Mouse (Mus musculus) liver, embryonic 16.5 days (tissue): ENCODE results near the gene Atp5b. TPM values are rescaled to one million over a fixed set of nuclear protein-coding genes. Genes with fewer than 3 reads are reported as not detected.

ENCODE experiments used
- ATAC-seq: fragments of 200-750 bp; cut with Nextera tagmentation; 2 replicates; pipeline ENCODE4 v1.8.0; 2017; ENCODE audit warnings: low read depth, mild to moderate bottlenecking, moderate number of reproducible peaks, moderate library complexity
- H3K27ac ChIP-seq: fragments of 300-500 bp; sonication (generic); 2 replicates; pipeline ENCODE4 v1.5.1; 2014; ENCODE audit warnings: mild to moderate bottlenecking, low read length
- H3K27me3 ChIP-seq: fragments of 300-500 bp; sonication (generic); 2 replicates; pipeline ENCODE4 v1.6.1; 2014; ENCODE audit warnings: low read depth, low read length, mixed read lengths; ENCODE audit not compliant: control insufficient read depth, insufficient read depth
- H3K36me3 ChIP-seq: fragments of 300-500 bp; sonication (generic); 2 replicates; pipeline ENCODE4 v1.6.1; 2014; ENCODE audit warnings: mild to moderate bottlenecking; ENCODE audit not compliant: control insufficient read depth, insufficient read depth
- H3K4me1 ChIP-seq: fragments of 300-500 bp; sonication (generic); 2 replicates; pipeline ENCODE4 v1.6.1; 2014; ENCODE audit warnings: low read depth, low read length, mixed read lengths; ENCODE audit not compliant: control insufficient read depth
- H3K4me2 ChIP-seq: fragments of 300-500 bp; sonication (generic); 2 replicates; pipeline ENCODE4 v1.6.1; 2014; ENCODE audit warnings: low read depth, low read length, mixed read lengths
- H3K4me3 ChIP-seq: fragments of 300-500 bp; sonication (generic); 2 replicates; pipeline ENCODE4 v1.5.1; 2014; ENCODE audit warnings: low read depth, mild to moderate bottlenecking, low read length
- H3K9ac ChIP-seq: fragments of 300-500 bp; sonication (generic); 2 replicates; pipeline ENCODE4 v1.6.1; 2014; ENCODE audit warnings: low read depth, low read length
- H3K9me3 ChIP-seq: fragments of 300-500 bp; sonication (generic); replicated peaks from 2 replicates; pipeline ENCODE4 v1.6.1; 2016; ENCODE audit warnings: low read length; ENCODE audit not compliant: control insufficient read depth
- WGBS: fragments of 180-500 bp; shearing (Covaris S2); extraction: QIAGEN DNeasy Blood & Tissue Kit; methylation state at CpG from one replicate; pipeline ENCODE4 v1.1.7; 2014; ENCODE audit not compliant: insufficient replicate concordance; 5-methylcytosine and 5-hydroxymethylcytosine counted together
- polyA plus RNA-seq: library from polyadenylated mRNA; unstranded; fragments of >200 nt; fragmentation: Nextera tagmentation; extraction: Ambion mirVana; gene quantifications from 2 replicates; pipeline ENCODE4 v1.2.1, GENCODE M21; 2015

The Atp5b gene
- polyA plus RNA-seq, 1 experiment from 2014 or later = 1,845 TPM

DNA sequence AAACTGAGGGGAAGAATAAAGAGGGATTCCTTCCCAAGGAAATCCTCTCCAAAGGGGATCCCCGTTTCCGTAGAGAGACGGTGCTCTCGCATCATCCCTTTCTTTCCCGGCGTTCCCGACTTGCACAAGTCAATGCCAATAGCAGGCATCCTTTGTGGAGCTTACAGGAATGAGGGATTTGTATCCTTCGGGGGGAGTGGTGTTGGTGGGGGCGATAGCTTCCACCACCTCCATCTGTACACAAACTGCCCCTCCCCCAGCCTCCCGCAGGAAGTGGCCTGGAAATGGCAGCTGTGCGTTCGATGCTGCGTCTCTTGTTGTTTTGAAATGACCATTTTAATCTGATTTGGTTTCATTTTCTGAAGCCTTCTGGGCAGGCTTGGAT, 14.5 kb downstream of the Atp5b start:
- Histone ChIP-seq H3K9ac (peak overlapping the region; percentile 87), H3K9me3 (no peaks in the 10 kb centered on the region), H3K36me3 (no peaks in the 10 kb centered on the region), H3K4me3 (peak overlapping the region; percentile 85), H3K4me2 (peak overlapping the region; percentile 87), H3K4me1 (peaks cover 47% of the 10 kb centered on the region), H3K27ac (peak overlapping the region; percentile 59), H3K27me3 (no peaks in the 10 kb centered on the region)
- WGBS = under 1% methylated on average over 13 of the region's 13 CpGs
- ATAC-seq = no peak

DNA sequence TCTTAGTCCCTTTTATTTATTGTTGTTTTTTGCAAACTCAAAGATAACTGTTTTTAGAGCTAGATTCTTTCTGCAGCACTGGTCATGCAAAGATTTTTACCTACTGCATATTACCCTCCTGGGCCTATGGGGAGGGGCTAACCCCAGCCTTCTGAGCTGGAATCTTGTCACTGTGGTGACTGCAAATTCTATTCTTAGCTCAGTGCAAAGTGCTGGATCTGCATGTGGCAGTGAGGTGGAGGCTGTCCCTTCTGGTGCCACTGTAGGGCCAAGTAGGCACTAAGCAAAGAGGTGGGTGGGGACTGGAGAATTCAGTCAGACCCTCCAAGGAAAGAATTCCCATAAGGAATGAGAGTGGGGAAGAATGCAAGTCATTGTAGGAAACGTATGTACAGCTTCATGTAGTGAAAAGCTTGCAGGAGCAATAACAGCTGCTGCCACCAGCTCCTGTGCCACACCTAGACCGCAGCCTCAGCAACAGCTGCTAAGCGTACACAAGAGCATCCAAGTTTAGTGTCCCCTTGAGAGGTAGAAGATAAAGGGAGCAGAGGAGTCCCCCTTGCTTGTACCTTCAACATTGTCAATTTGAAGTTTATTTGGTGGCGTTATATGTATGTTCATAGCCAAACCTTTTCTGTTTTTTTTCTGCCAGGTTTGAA, 27.2 kb downstream of the Atp5b start:
- H3K4me3 ChIP-seq = no peak overlapping the region
- no peaks in the 10 kb centered on the region for H3K9me3 ChIP-seq
- H3K4me1 ChIP-seq = no peaks in the 10 kb centered on the region
- 89% methylated on average over 4 of the region's 4 CpGs for whole genome bisulfite sequencing
- no peak overlapping the region for H3K27ac ChIP-seq
- ATAC-seq = no peak
- H3K27me3 ChIP-seq = no peaks in the 10 kb centered on the region
- H3K4me2 ChIP-seq = no peak overlapping the region
- no peak overlapping the region for H3K9ac ChIP-seq
- H3K36me3 ChIP-seq = peaks cover 42% of the 10 kb centered on the region

DNA sequence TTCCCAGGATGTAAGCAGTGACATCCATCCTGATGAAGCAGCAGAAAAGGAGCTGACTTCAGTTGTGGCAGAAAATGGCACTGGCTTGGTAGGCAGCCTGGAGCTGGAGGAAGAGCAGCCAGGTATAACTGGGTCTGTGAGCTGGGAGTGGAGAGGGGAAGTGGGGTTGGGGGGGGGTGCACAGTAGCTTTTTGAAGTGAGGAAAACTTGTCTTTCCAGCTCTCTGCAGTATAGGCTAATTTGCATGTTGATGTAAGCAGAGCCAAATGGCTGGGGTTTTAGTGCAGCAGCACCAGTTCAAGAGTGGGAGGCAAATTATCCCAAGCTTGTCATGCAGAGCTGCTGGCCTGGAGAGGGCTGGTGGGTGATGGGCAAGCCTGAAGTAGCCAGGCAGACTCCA, 28.2 kb downstream of the Atp5b start:
- Histone ChIP-seq H3K4me3 (no peak overlapping the region), H3K27me3 (no peaks in the 10 kb centered on the region), H3K9ac (no peak overlapping the region), H3K4me2 (no peak overlapping the region), H3K9me3 (no peaks in the 10 kb centered on the region), H3K4me1 (no peaks in the 10 kb centered on the region), H3K27ac (no peak overlapping the region), H3K36me3 (peaks cover 52% of the 10 kb centered on the region)
- no peak for ATAC-seq

DNA sequence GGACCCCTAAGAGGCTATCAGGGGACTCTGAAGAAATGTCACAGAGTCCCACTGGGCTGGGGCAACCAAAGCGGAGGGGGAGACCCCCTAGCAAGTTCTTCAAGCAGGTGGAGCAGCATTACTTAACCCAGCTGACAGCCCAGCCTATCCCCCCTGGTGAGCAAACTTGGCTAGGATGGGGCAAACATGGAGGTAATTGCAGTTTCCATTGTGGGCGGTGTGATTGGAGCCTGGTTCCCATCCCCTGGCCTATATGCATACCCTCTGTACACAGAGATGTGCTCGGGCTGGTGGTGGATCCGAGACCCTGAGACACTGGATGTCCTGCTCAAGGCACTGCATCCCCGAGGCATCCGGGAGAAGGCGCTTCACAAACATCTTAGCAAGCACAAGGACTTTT, 40.8 kb downstream of the Atp5b start:
- Histone ChIP-seq H3K4me1 (no peaks in the 10 kb centered on the region), H3K9ac (no peak overlapping the region), H3K4me3 (no peak overlapping the region), H3K9me3 (no peaks in the 10 kb centered on the region), H3K4me2 (no peak overlapping the region), H3K36me3 (peaks cover 82% of the 10 kb centered on the region), H3K27me3 (no peaks in the 10 kb centered on the region), H3K27ac (no peak overlapping the region)
- WGBS = 82% methylated on average over 7 of the region's 7 CpGs
- ATAC-seq = no peak

DNA sequence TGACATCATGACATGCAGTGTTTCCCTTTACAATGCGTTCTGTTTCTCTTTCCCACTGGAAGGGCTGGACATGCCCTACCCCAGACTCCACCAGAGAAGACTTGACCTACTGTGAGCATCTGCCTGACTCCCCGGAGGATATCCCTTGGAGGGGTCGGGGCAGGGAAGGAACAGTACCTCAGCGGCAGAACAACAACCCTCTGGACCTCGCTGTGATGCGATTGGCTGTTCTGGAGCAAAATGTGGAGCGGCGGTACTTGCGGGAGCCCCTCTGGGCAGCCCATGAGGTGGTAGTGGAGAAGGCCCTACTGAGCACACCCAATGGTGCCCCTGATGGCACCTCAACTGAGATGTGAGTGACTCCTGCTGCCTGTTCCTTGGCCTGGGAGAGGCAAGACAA, 41.8 kb downstream of the Atp5b start:
- Histone ChIP-seq H3K9me3 (no peaks in the 10 kb centered on the region), H3K4me1 (no peaks in the 10 kb centered on the region), H3K27ac (no peak overlapping the region), H3K4me2 (no peak overlapping the region), H3K9ac (no peak overlapping the region), H3K4me3 (no peak overlapping the region), H3K27me3 (no peaks in the 10 kb centered on the region), H3K36me3 (peaks cover 75% of the 10 kb centered on the region)
- no peak for ATAC-seq
- WGBS = 92% methylated on average over 9 of the region's 9 CpGs

DNA sequence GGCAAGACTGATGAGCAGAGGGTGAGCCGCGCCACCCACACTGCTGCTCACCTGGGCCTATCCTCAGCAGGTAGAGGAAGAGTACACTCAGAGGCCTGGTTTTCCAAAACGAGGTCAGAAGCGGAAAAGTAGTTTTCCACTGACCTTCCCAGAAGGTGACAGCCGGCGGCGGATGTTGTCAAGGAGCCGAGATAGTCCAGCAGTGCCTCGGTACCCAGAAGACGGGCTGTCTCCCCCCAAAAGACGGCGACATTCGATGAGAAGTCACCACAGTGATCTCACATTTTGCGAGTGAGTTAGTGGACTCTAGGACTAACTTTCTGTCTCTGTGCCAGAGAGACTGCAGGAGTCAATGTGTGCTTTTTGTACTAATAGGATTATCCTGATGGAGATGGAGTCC, 42.9 kb downstream of the Atp5b start:
- peaks cover 68% of the 10 kb centered on the region for H3K36me3 ChIP-seq
- no peak overlapping the region for H3K4me2 ChIP-seq
- ATAC-seq = no peak
- H3K9ac ChIP-seq = no peak overlapping the region
- 87% methylated on average over 14 of the region's 14 CpGs for WGBS
- no peak overlapping the region for H3K4me3 ChIP-seq
- no peak overlapping the region for H3K27ac ChIP-seq
- H3K27me3 ChIP-seq = no peaks in the 10 kb centered on the region
- no peaks in the 10 kb centered on the region for H3K9me3 ChIP-seq
- no peaks in the 10 kb centered on the region for H3K4me1 ChIP-seq

DNA sequence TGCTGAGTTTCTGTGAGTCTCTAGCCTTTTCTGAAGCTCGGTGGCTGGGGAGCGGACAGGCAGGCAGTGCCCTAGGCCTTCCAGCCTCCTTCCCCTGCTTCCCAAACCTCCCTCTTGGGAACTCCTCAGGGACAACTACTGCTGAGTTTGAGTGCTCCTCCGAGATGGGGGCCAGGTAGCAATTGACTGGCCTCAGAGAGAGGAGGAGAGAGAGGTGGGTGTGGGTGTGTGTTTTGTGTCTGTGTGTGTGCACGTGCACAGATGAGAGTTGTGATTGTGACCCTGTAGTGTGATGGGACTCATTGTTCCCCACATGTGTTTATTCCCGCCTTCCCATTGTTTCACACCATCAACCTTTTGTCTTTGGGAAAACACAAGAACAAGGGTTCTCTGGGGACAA, 44.4 kb downstream of the Atp5b start:
- Histone ChIP-seq H3K9me3 (no peaks in the 10 kb centered on the region), H3K27ac (no peak overlapping the region), H3K4me3 (no peak overlapping the region), H3K27me3 (no peaks in the 10 kb centered on the region), H3K4me1 (no peaks in the 10 kb centered on the region), H3K36me3 (peaks cover 53% of the 10 kb centered on the region), H3K9ac (no peak overlapping the region), H3K4me2 (no peak overlapping the region)
- no peak for ATAC-seq
- 78% methylated on average over 5 of the region's 5 CpGs for WGBS

DNA sequence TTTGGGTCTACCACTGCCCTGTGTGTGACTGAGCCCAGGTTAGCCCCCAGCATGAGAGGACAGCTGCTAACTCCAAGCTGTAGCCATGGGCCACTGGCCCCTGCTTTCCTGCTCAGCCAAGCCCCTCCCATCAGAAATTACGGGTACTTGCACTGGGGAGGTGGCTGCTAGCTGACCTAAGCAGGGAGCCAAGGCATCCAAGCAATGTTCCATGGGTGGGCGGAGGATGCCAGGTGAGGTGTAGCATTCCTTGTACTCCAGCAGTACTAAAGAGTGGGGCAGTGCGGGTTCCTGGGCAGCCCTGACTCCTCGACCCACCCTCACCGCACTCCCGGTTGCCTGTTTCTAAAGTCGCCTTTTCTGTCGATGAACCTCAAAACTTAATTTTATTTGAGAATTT, 45.1 kb downstream of the Atp5b start:
- no peaks in the 10 kb centered on the region for H3K9me3 ChIP-seq
- H3K27ac ChIP-seq = no peak overlapping the region
- no peak overlapping the region for H3K4me3 ChIP-seq
- no peak overlapping the region for H3K9ac ChIP-seq
- H3K4me1 ChIP-seq = no peaks in the 10 kb centered on the region
- ATAC-seq = no peak
- 90% methylated on average over 8 of the region's 8 CpGs for WGBS
- H3K36me3 ChIP-seq = peaks cover 47% of the 10 kb centered on the region
- H3K4me2 ChIP-seq = no peak overlapping the region
- H3K27me3 ChIP-seq = no peaks in the 10 kb centered on the region

DNA sequence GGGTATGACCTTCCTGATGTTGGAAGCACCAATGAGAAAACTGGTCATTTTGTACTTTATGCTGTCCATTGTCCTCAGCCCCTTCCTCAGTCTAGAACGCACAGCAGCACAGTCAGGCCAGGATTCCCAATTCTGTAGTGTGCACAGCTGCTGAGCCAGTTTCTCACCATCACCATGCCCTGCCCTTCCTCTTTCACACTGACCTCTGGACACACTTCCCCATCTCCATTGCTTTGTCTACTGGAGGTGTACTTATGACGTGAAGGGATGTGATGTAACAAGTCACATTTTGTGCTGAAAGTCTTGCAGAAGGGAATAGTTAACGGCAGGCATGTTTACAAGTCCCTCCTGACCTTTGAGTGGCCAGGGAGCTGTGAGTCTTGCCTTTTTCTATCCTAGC, 48.2 kb downstream of the Atp5b start:
- H3K9me3 ChIP-seq = no peaks in the 10 kb centered on the region
- H3K4me3 ChIP-seq = no peak overlapping the region
- H3K27ac ChIP-seq = no peak overlapping the region
- no peaks in the 10 kb centered on the region for H3K27me3 ChIP-seq
- WGBS = 55% methylated on average over 3 of the region's 3 CpGs
- H3K36me3 ChIP-seq = peaks cover 16% of the 10 kb centered on the region
- no peaks in the 10 kb centered on the region for H3K4me1 ChIP-seq
- no peak overlapping the region for H3K9ac ChIP-seq
- no peak overlapping the region for H3K4me2 ChIP-seq
- no peak for ATAC-seq
